ENCODE assay signal across 9 mouse cellular contexts in genomic region chr7:112956961-112957360, GRCm38 (mm10). TPM values are rescaled to one million over a fixed set of nuclear protein-coding genes. Genes with fewer than 3 reads are reported as not detected.
A peak's percentile ranks its signal among the peaks of the same experiment; 100 is the strongest.
DNase-seq lines count a peak whose midpoint lies in the region; ATAC-seq and TF ChIP-seq lines count a peak whose summit lies in the region.
"Had no signal": no experiment of that assay in that cellular context is flagged by ENCODE, and none has a peak within 500 bp of the region (broad histone marks: within the 10 kb centered on the region; RNA-seq: fewer than 3 reads in every experiment).

No protein-coding gene starts in this region.

- no peaks in the 10 kb centered on the region for H3K9me3 ChIP-seq in intestine, embryonic 14.5 days (ENCODE audit: control insufficient read depth, low read length)
- H3K9me3 ChIP-seq in intestine, postnatal 0 days (ENCODE audit: control insufficient read depth) = no peaks in the 10 kb centered on the region
- H3K9me3 ChIP-seq in embryonic facial prominence, embryonic 10.5 days = no peaks in the 10 kb centered on the region
- H3K9me3 ChIP-seq in embryonic facial prominence, embryonic 15.5 days (replicated peaks) = no peaks in the 10 kb centered on the region

- DNase-seq in intestine, embryonic 14.5 days (ENCODE audit: low spot score) = no peak
- DNase-seq in embryonic facial prominence, embryonic 10.5 days (ENCODE audit: low spot score) = peak; percentile 16
- DNase-seq in kidney, postnatal 10 days = peak; percentile 30
- DNase-seq in layer of hippocampus, adult 18-20 months (ENCODE audit: low spot score in 2 of 2) = no peak
- no peak for DNase-seq in spleen, adult 12 weeks (ENCODE audit: low spot score)
- no peak for DNase-seq in thymus, adult 2 months

- WGBS in intestine, embryonic 14.5 days = 60% methylated on average over 7 of the region's 7 CpGs
- 67% methylated on average over 7 of the region's 7 CpGs for WGBS in intestine, postnatal 0 days
- 55% methylated on average over 7 of the region's 7 CpGs for WGBS in embryonic facial prominence, embryonic 10.5 days
- 45% methylated on average over 7 of the region's 7 CpGs for WGBS in embryonic facial prominence, embryonic 15.5 days
- 48% methylated on average over 7 of the region's 7 CpGs for WGBS in thymus, adult 2 months

- no peak overlapping the region for H3K9ac ChIP-seq in intestine, embryonic 14.5 days (ENCODE audit: low read length)
- no peak overlapping the region for H3K9ac ChIP-seq in intestine, postnatal 0 days (ENCODE audit: low read depth, low read length)
- no peak overlapping the region for H3K9ac ChIP-seq in embryonic facial prominence, embryonic 15.5 days

- peak overlapping the region; percentile 92; the same call in 1 of the 2 replicates for H3K4me2 ChIP-seq in intestine, embryonic 14.5 days (ENCODE audit: low read length)
- no peak overlapping the region for H3K4me2 ChIP-seq in intestine, postnatal 0 days (replicated peaks; ENCODE audit: low read depth)
- peak overlapping the region; percentile 93 for H3K4me2 ChIP-seq in embryonic facial prominence, embryonic 15.5 days (replicated peaks)

- H3K27ac ChIP-seq in intestine, embryonic 14.5 days (ENCODE audit: low read depth) = no peak overlapping the region
- H3K27ac ChIP-seq in intestine, postnatal 0 days (ENCODE audit: low read depth, low read length) = no peak overlapping the region
- no peak overlapping the region for H3K27ac ChIP-seq in embryonic facial prominence, embryonic 10.5 days (replicated peaks)
- H3K27ac ChIP-seq in embryonic facial prominence, embryonic 15.5 days (replicated peaks) = no peak overlapping the region
- H3K27ac ChIP-seq in thymus, adult 2 months (ENCODE audit: control insufficient read depth, insufficient read depth, low read length) = no peak overlapping the region
- H3K27ac ChIP-seq: macrophage had no signal

- H3K4me3 ChIP-seq in intestine, embryonic 14.5 days (ENCODE audit: low read depth, low read length) = no peak overlapping the region
- no peak overlapping the region for H3K4me3 ChIP-seq in intestine, postnatal 0 days (ENCODE audit: low read depth, low read length)
- H3K4me3 ChIP-seq in embryonic facial prominence, embryonic 10.5 days = peak overlapping the region; percentile 17; the same call in 1 of the 2 replicates
- peak overlapping the region; percentile 54; the same call in 1 of the 2 replicates for H3K4me3 ChIP-seq in embryonic facial prominence, embryonic 15.5 days (replicated peaks)
- H3K4me3 ChIP-seq in thymus, adult 2 months (ENCODE audit: control insufficient read depth, insufficient read depth, low read length) = no peak overlapping the region

- H3K36me3 ChIP-seq in intestine, embryonic 14.5 days (ENCODE audit: control insufficient read depth, insufficient read depth, low read length) = no peaks in the 10 kb centered on the region
- no peaks in the 10 kb centered on the region for H3K36me3 ChIP-seq in intestine, postnatal 0 days (ENCODE audit: control insufficient read depth, insufficient read depth)
- no peaks in the 10 kb centered on the region for H3K36me3 ChIP-seq in embryonic facial prominence, embryonic 10.5 days (replicated peaks)
- H3K36me3 ChIP-seq in embryonic facial prominence, embryonic 15.5 days = no peaks in the 10 kb centered on the region
- H3K36me3 ChIP-seq in thymus, adult 2 months (ENCODE audit: control insufficient read depth, insufficient read depth, low read length) = no peaks in the 10 kb centered on the region

- ATAC-seq in intestine, embryonic 14.5 days (replicated peaks; ENCODE audit: low FRiP score, low TSS enrichment, low read depth) = no peak
- ATAC-seq in intestine, postnatal 0 days = no peak
- no peak for ATAC-seq in embryonic facial prominence, embryonic 15.5 days (ENCODE audit: insufficient number of reproducible peaks, low FRiP score, low TSS enrichment, low read depth)

- 0 out of 2 replicates have a peak, but pooled peaks cover 11% of the 10 kb centered on the region for H3K4me1 ChIP-seq in intestine, embryonic 14.5 days (replicated peaks; ENCODE audit: control insufficient read depth, insufficient read depth, low read length)
- H3K4me1 ChIP-seq in intestine, postnatal 0 days (replicated peaks; ENCODE audit: control insufficient read depth, insufficient read depth, low read length) = no peaks in the 10 kb centered on the region
- H3K4me1 ChIP-seq in embryonic facial prominence, embryonic 10.5 days = peaks cover 37% of the 10 kb centered on the region
- H3K4me1 ChIP-seq in embryonic facial prominence, embryonic 15.5 days = peaks cover 35% of the 10 kb centered on the region
- H3K4me1 ChIP-seq in thymus, adult 2 months (replicated peaks; ENCODE audit: control insufficient read depth, insufficient read depth, low read length) = no peaks in the 10 kb centered on the region

- TF ChIP-seq POLR2A in thymus, adult 2 months (IDR thresholded peaks at IDR 0.05; ENCODE audit: control insufficient read depth, extremely low read depth, insufficient read depth, low read length, poor library complexity) = no peak

- TF ChIP-seq CTCF in intestine, postnatal 0 days (IDR thresholded peaks at IDR 0.05; ENCODE audit: low read depth) = no peak
- TF ChIP-seq CTCF in thymus, adult 2 months (IDR thresholded peaks at IDR 0.05; ENCODE audit: borderline replicate concordance, control insufficient read depth, extremely low read depth, insufficient read depth, low read length, poor library complexity) = no peak

- H3K27me3 ChIP-seq in intestine, embryonic 14.5 days (replicated peaks; ENCODE audit: control insufficient read depth, insufficient read depth, low read length) = peaks cover 22% of the 10 kb centered on the region
- peaks cover 18% of the 10 kb centered on the region for H3K27me3 ChIP-seq in intestine, postnatal 0 days (replicated peaks; ENCODE audit: control insufficient read depth, insufficient read depth, low read length)
- H3K27me3 ChIP-seq in embryonic facial prominence, embryonic 10.5 days (replicated peaks; ENCODE audit: low read depth, poor library complexity, severe bottlenecking) = peaks cover 63% of the 10 kb centered on the region
- H3K27me3 ChIP-seq in embryonic facial prominence, embryonic 15.5 days = peaks cover 37% of the 10 kb centered on the region
- peaks cover 11% of the 10 kb centered on the region; the same call in 1 of the 2 replicates for H3K27me3 ChIP-seq in thymus, adult 2 months (ENCODE audit: control insufficient read depth, insufficient read depth, low read length)

RNA-seq across cellular contexts. Expression of gene Rassf10, which starts 3.2 kb away (rescaled TPM):
- 2.4 and 2.7 TPM in 2 replicates for polyA plus RNA-seq in intestine, embryonic 14.5 days (2014; fragmentation: Nextera tagmentation; extraction: Ambion mirVana)
- polyA plus RNA-seq in intestine, postnatal 0 days (2015; fragmentation: Nextera tagmentation; extraction: Ambion mirVana) = 0.76 and 0.94 TPM in 2 replicates
- 1.6 and 2.3 TPM in 2 replicates for polyA plus RNA-seq in embryonic facial prominence, embryonic 10.5 days (2016; fragmentation: Nextera tagmentation; extraction: Ambion mirVana)
- 5.6 and 7.0 TPM in 2 replicates for polyA plus RNA-seq in embryonic facial prominence, embryonic 15.5 days (2015; fragmentation: Nextera tagmentation; extraction: Ambion mirVana)
- under 1 TPM; 0.38 to 0.52 TPM for total RNA-seq in layer of hippocampus, adult 18-20 months (2021)
- 0.92 and 0.99 TPM in 2 replicates for polyA plus RNA-seq in thymus, adult 2 months (2012; rRNA removed)
- polyA plus RNA-seq: macrophage had no signal

Comparison
In these comparisons a context has a peak if more than half of its experiments do, and no peak if none do; other contexts are left out.
1. DNase-seq: peak in embryonic facial prominence, embryonic 10.5 days (single experiment) and kidney, postnatal 10 days (single experiment); none in intestine, embryonic 14.5 days (single experiment), layer of hippocampus, adult 18-20 months (0 of 2), spleen, adult 12 weeks (single experiment) and thymus, adult 2 months (single experiment).
2. H3K4me3 ChIP-seq: peak in embryonic facial prominence, embryonic 10.5 days (single experiment) and embryonic facial prominence, embryonic 15.5 days (single experiment); none in intestine, embryonic 14.5 days (single experiment), intestine, postnatal 0 days (single experiment) and thymus, adult 2 months (single experiment).